Mouse (Mus musculus): ENCODE results near the gene Mrnip.

- TF ChIP-seq EP300 (IDR thresholded peaks at IDR 0.05; ENCODE audit: low read depth): no peak
- TF ChIP-seq CTCF (IDR thresholded peaks at IDR 0.05; ENCODE audit: low read depth): peak; percentile 100
These were observed 12.5 kb upstream of the Mrnip start for GRCm38 (mm10) chr11:50161578-50162304.

Data from liver, embryonic 14.5 days (tissue).